9 mouse cellular contexts compared by ENCODE assay signal in genomic region chr7:44311713-44312304, GRCm38 (mm10). TPM values are rescaled to one million over a fixed set of nuclear protein-coding genes. Genes with fewer than 3 reads are reported as not detected.
A peak's percentile ranks its signal among the peaks of the same experiment; 100 is the strongest.
DNase-seq lines count a peak whose midpoint lies in the region; ATAC-seq and TF ChIP-seq lines count a peak whose summit lies in the region.
"Had no signal": no experiment of that assay in that cellular context is flagged by ENCODE, and none has a peak within 500 bp of the region (broad histone marks: within the 10 kb centered on the region; RNA-seq: fewer than 3 reads in every experiment).

No protein-coding gene starts in this region.

- peak overlapping the region; percentile 79 for H3K4me3 ChIP-seq in layer of hippocampus, adult 2 months
- peak overlapping the region; percentile 53; the same call in 1 of the 2 replicates for H3K4me3 ChIP-seq in embryonic facial prominence, embryonic 14.5 days (ENCODE audit: low read depth, low read length)
- H3K4me3 ChIP-seq in kidney, embryonic 16.5 days (ENCODE audit: low read length) = peak overlapping the region; percentile 51; the same call in 1 of the 2 replicates
- peak overlapping the region; percentile 64 for H3K4me3 ChIP-seq in neural tube, embryonic 13.5 days

- 0 out of 2 replicates have a peak, but pooled peaks cover 12% of the 10 kb centered on the region for H3K36me3 ChIP-seq in embryonic facial prominence, embryonic 14.5 days (ENCODE audit: control insufficient read depth, insufficient read depth, low read length)
- no peaks in the 10 kb centered on the region for H3K36me3 ChIP-seq in kidney, embryonic 16.5 days (ENCODE audit: insufficient read depth, low read length)
- H3K36me3 ChIP-seq in neural tube, embryonic 13.5 days = peaks cover 42% of the 10 kb centered on the region

- H3K4me1 ChIP-seq in embryonic facial prominence, embryonic 14.5 days (ENCODE audit: control insufficient read depth, insufficient read depth, low read length) = peaks cover 13% of the 10 kb centered on the region; the same call in 1 of the 2 replicates
- H3K4me1 ChIP-seq in kidney, embryonic 16.5 days (ENCODE audit: insufficient read depth, low read length) = peaks cover 25% of the 10 kb centered on the region
- peaks cover 37% of the 10 kb centered on the region for H3K4me1 ChIP-seq in neural tube, embryonic 13.5 days (replicated peaks)

- no peaks in the 10 kb centered on the region; the same call in 1 of the 2 replicates for H3K27me3 ChIP-seq in embryonic facial prominence, embryonic 14.5 days (replicated peaks; ENCODE audit: control insufficient read depth, insufficient read depth, low read length)
- H3K27me3 ChIP-seq in kidney, embryonic 16.5 days (ENCODE audit: insufficient read depth, low read length) = peaks cover 10% of the 10 kb centered on the region; the same call in 1 of the 2 replicates
- H3K27me3 ChIP-seq in neural tube, embryonic 13.5 days = 0 out of 2 replicates have a peak, but pooled peaks cover 6% of the 10 kb centered on the region

- H3K4me2 ChIP-seq in embryonic facial prominence, embryonic 14.5 days (ENCODE audit: low read depth, low read length) = peak overlapping the region; percentile 95
- H3K4me2 ChIP-seq in kidney, embryonic 16.5 days (replicated peaks; ENCODE audit: low read depth, low read length) = peak overlapping the region; percentile 95
- peak overlapping the region; percentile 86 for H3K4me2 ChIP-seq in neural tube, embryonic 13.5 days

- no peak for ATAC-seq in embryonic facial prominence, embryonic 14.5 days (ENCODE audit: low read depth)
- 0 out of 2 replicates have a peak, but pooled peaks have one; percentile 5 for ATAC-seq in kidney, embryonic 16.5 days (ENCODE audit: low FRiP score, low TSS enrichment)
- ATAC-seq in neural tube, embryonic 13.5 days (ENCODE audit: low read depth) = no peak
- no peak; the same call in 1 of the 2 replicates for ATAC-seq in granulocyte monocyte progenitor cell, adult 5-6 weeks (replicated peaks; ENCODE audit: poor library complexity, severe bottlenecking)

- H3K27ac ChIP-seq in layer of hippocampus, adult 2 months = peak overlapping the region; percentile 68
- H3K27ac ChIP-seq in embryonic facial prominence, embryonic 14.5 days (replicated peaks; ENCODE audit: low read depth, low read length) = no peak overlapping the region
- H3K27ac ChIP-seq in kidney, embryonic 16.5 days (ENCODE audit: low read length) = no peak overlapping the region
- H3K27ac ChIP-seq in neural tube, embryonic 13.5 days (replicated peaks) = peak overlapping the region; percentile 88; the same call in 1 of the 2 replicates

- 12% methylated on average over 6 of the region's 6 CpGs for WGBS in embryonic facial prominence, embryonic 14.5 days
- WGBS in kidney, embryonic 16.5 days = 11% methylated on average over 6 of the region's 6 CpGs
- WGBS in neural tube, embryonic 13.5 days = 15% methylated on average over 6 of the region's 6 CpGs

- H3K9me3 ChIP-seq in embryonic facial prominence, embryonic 14.5 days (ENCODE audit: control insufficient read depth, low read length) = no peaks in the 10 kb centered on the region
- no peaks in the 10 kb centered on the region for H3K9me3 ChIP-seq in kidney, embryonic 16.5 days (ENCODE audit: low read length)
- H3K9me3 ChIP-seq in neural tube, embryonic 13.5 days = no peaks in the 10 kb centered on the region

- DNase-seq in layer of hippocampus, adult 2 months (ENCODE audit: low spot score in 2 of 2) = no peak
- no peak for DNase-seq in layer of hippocampus, adult 18-20 months (ENCODE audit: low spot score in 2 of 2)
- no peak for DNase-seq in embryonic facial prominence, embryonic 14.5 days (ENCODE audit: low spot score)
- no peak for DNase-seq in urinary bladder, postnatal 25 days (ENCODE audit: low spot score)
- DNase-seq in retina, embryonic 14.5 days (ENCODE audit: low spot score) = no peak

- no peak overlapping the region; the same call in 1 of the 2 replicates for H3K9ac ChIP-seq in embryonic facial prominence, embryonic 14.5 days (ENCODE audit: low read depth, low read length)
- H3K9ac ChIP-seq in kidney, embryonic 16.5 days (replicated peaks; ENCODE audit: low read length) = peak overlapping the region; percentile 65; the same call in 1 of the 2 replicates
- H3K9ac ChIP-seq in neural tube, embryonic 13.5 days = peak overlapping the region; percentile 90

- no peak for TF ChIP-seq CTCF in layer of hippocampus, adult 2 months (conservative IDR thresholded peaks at IDR 0.05)

RNA-seq across cellular contexts. Expression of gene Shank1, which starts 1.8 kb away (rescaled TPM):
- total RNA-seq in layer of hippocampus, adult 2 months (2021) = 100 to 1,000 TPM; 647 to 698 TPM
- 100 to 1,000 TPM; 626 to 653 TPM for total RNA-seq in layer of hippocampus, adult 18-20 months (2021)
- polyA plus RNA-seq in embryonic facial prominence, embryonic 14.5 days (2014; fragmentation: Nextera tagmentation; extraction: Ambion mirVana) = 3.6 and 3.7 TPM in 2 replicates
- polyA plus RNA-seq in kidney, embryonic 16.5 days (2015; fragmentation: Nextera tagmentation; extraction: Ambion mirVana) = 1.5 and 1.7 TPM in 2 replicates
- 26.5 and 27.7 TPM in 2 replicates for polyA plus RNA-seq in neural tube, embryonic 13.5 days (2015; fragmentation: Nextera tagmentation; extraction: Ambion mirVana)
- not detected in 2 replicates for total RNA-seq in granulocyte monocyte progenitor cell, adult 5-6 weeks (2014; fragmentation: Nextera tagmentation)
- not detected in 2 replicates for total RNA-seq in granulocyte monocyte progenitor cell, adult 5-6 weeks (2017)

RNA-seq across cellular contexts. Expression of gene Clec11a, which starts 5.1 kb away (rescaled TPM):
- 1 to 10 TPM; 3.0 to 3.5 TPM for total RNA-seq in layer of hippocampus, adult 2 months (2021)
- total RNA-seq in layer of hippocampus, adult 18-20 months (2021) = 1 to 10 TPM; 3.3 to 3.6 TPM
- 27.3 and 34.6 TPM in 2 replicates for polyA plus RNA-seq in embryonic facial prominence, embryonic 14.5 days (2014; fragmentation: Nextera tagmentation; extraction: Ambion mirVana)
- 3.6 and 5.8 TPM in 2 replicates for polyA plus RNA-seq in kidney, embryonic 16.5 days (2015; fragmentation: Nextera tagmentation; extraction: Ambion mirVana)
- polyA plus RNA-seq in neural tube, embryonic 13.5 days (2015; fragmentation: Nextera tagmentation; extraction: Ambion mirVana) = 2.8 TPM in 2 replicates
- total RNA-seq in granulocyte monocyte progenitor cell, adult 5-6 weeks (2014; fragmentation: Nextera tagmentation) = 2.5 and 3.7 TPM in 2 replicates
- 4.4 and 4.8 TPM in 2 replicates for total RNA-seq in granulocyte monocyte progenitor cell, adult 5-6 weeks (2017)

RNA-seq across cellular contexts. Expression of gene Gm15517, which starts 50.6 kb away (rescaled TPM):
- total RNA-seq in layer of hippocampus, adult 2 months (2021) = not detected
- total RNA-seq in layer of hippocampus, adult 18-20 months (2021) = not detected
- polyA plus RNA-seq in embryonic facial prominence, embryonic 14.5 days (2014; fragmentation: Nextera tagmentation; extraction: Ambion mirVana) = not detected in 2 replicates
- polyA plus RNA-seq in kidney, embryonic 16.5 days (2015; fragmentation: Nextera tagmentation; extraction: Ambion mirVana) = not detected in 2 replicates
- polyA plus RNA-seq in neural tube, embryonic 13.5 days (2015; fragmentation: Nextera tagmentation; extraction: Ambion mirVana) = not detected in 2 replicates
- total RNA-seq in granulocyte monocyte progenitor cell, adult 5-6 weeks (2014; fragmentation: Nextera tagmentation) = not detected in 2 replicates
- total RNA-seq in granulocyte monocyte progenitor cell, adult 5-6 weeks (2017) = not detected in 2 replicates
- polyA plus RNA-seq: heart, embryonic 16.5 days had no signal

RNA-seq across cellular contexts. Expression of gene Acp4, which starts 54.6 kb away (rescaled TPM):
- not detected for total RNA-seq in layer of hippocampus, adult 2 months (2021)
- not detected for total RNA-seq in layer of hippocampus, adult 18-20 months (2021)
- polyA plus RNA-seq in embryonic facial prominence, embryonic 14.5 days (2014; fragmentation: Nextera tagmentation; extraction: Ambion mirVana) = 0.92 and 0.96 TPM in 2 replicates
- not detected in 2 replicates for polyA plus RNA-seq in kidney, embryonic 16.5 days (2015; fragmentation: Nextera tagmentation; extraction: Ambion mirVana)
- polyA plus RNA-seq in neural tube, embryonic 13.5 days (2015; fragmentation: Nextera tagmentation; extraction: Ambion mirVana) = not detected in 2 replicates
- not detected in 2 replicates for total RNA-seq in granulocyte monocyte progenitor cell, adult 5-6 weeks (2014; fragmentation: Nextera tagmentation)
- total RNA-seq in granulocyte monocyte progenitor cell, adult 5-6 weeks (2017) = 0.26 TPM in 1 of 2 replicates, not detected in the other
- polyA plus RNA-seq: heart, embryonic 16.5 days had no signal

Comparison
In these comparisons a context has a peak if more than half of its experiments do, and no peak if none do; other contexts are left out.
1. H3K27ac ChIP-seq: peak in layer of hippocampus, adult 2 months (single experiment) and neural tube, embryonic 13.5 days (single experiment); none in embryonic facial prominence, embryonic 14.5 days (single experiment) and kidney, embryonic 16.5 days (single experiment).
2. RNA of gene Shank1, which starts 1.8 kb away (total RNA-seq): 647 to 698 TPM in layer of hippocampus, adult 2 months and 626 to 653 TPM in layer of hippocampus, adult 18-20 months; not detected in granulocyte monocyte progenitor cell, adult 5-6 weeks; every median in the first group is over 100 times any median in the second.
3. Peak in every context shown above with its lines, with median percentiles within 50 percentile points of each other: H3K4me3 ChIP-seq and H3K4me2 ChIP-seq.